Mouse (Mus musculus) fibroblast of lung, adult 2 months (primary cell): Measurements from ENCODE around the gene Mpp2.
A peak's percentile ranks its signal among the peaks of the same experiment; 100 is the strongest.

ENCODE experiments used
- DNase-seq: peaks from one replicate; pipeline ENCODE4 v3.0.0-alpha.2; 2011; ENCODE audit warnings: low read depth

Gene Mpp2

DNA sequence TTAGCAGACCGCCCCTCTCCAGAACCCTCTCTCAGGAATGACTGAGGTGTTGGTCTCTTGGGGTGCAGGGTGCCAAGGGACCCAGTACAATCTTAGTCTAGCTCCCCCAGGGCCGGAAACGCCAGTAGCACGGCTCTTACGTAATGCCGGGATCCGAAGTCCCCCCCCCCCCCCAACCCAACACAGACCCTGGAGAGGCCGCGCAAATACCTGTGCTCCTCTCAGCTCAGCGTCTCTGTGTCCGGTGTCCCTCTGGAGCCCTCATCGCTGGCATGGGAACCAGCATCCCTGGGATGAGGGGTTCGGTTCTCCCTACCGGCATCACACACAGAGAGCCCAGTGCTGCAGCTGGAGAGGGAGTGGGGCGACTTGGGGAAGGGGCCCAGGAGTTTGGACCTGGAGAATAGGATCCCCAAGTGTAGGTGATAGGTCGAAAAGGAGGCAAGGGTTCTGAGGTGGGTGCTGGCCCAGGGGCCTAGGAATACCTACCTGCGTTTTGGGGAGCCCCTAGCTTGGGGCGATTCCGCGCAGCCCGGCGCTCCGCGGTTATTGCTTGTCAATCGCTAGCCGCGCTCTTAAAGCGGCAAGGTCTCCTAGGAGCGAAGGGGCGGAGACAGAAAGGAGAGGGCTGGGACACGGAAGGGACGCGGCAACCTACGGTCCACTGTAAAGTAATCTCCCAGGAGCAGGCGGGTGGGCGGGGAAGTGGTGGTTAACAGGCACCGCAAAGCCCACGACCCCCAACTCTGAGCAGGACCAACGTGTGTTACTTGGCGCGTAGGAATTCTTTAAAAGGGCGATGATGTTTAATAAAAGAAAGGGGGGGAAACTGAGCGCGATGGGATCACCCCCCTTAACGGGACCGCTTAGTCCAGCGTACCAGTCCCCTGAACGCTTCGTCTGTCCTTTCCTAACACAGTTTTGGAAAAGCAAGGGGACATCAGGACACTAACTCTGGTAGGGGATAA, at the start of gene Mpp2:
Mpp2 (minus strand) TSS at position 585 of the 968 bp plus-strand sequence.
- DNase-seq, result no peak

DNA sequence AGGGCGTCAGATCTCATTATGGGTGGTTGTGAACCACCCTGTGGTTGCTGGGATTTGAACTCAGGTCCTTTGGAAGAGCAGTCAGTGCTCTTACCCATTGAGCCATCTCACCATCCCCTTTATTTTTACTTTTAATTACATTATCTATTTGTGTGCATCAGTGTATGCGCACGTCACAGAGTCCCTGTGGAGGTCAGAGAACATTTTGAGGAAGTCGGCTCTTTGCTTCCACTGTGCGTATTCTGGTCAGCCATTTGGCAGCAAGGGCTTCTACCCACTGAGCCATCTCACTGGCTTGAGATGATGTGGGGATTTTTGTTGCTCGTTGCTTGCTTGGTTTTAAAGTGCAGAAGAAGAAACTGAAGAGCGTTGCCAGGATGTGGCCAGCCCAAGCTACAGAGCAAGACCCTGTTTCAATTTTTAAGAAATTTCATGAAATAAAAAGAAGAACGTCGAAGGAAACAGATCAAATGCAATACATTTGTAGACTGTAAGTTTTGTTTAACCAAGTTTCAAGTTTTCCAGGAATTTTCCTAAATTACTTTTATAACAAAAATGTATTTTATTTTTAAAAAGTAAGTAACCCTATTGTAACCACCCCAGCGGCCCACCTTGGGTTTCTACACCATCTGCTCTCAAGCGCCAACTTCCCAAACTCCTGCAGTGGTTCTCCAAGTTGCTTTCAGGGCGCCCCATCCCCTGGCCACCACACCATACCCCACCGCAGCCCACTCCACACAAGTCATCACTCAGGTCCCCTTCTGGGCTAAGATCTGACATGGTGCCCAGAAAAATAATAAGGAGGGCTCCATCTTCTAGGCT, 49.5 kb upstream of the Mpp2 start:
- no peak for DNase-seq

DNA sequence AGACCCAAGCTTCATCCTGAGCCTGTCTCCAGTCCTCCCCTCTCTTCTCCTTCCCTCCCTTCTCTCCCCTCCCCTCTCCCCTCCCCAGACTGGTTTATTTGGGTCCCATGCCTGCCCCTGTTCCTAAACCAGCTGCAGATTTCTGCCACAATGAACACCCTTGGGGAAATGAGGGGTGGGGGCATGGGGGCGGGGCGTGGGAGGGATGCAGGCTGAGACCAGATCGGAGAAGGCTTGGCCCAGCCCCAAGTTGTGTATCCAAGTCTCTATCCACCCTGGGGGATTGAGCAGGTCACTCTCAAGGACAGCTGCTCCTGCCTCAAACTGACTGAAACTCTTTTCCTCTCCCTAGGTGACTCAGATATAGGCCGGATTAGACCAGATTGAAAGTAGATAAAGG, 46.2 kb upstream of the Mpp2 start:
- no peak for DNase-seq

DNA sequence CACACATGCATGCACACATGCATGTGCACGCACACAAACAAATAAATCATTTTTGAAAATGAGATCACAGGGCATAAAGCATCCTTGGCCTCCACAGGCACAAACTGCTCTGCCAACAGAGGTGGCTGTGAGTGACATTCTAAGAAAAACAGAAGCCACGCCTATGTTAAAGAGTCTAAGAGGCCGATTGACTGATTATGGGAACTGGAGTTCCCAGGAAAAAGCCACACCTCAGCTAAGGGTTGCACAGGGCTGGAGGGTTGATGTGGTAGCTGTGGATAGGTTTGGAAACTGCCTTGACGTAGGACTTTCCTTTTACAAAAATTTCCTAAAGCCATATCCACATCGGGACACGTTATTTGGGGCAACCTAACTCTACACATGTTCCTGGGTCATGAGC, 29.1 kb upstream of the Mpp2 start:
- DNase-seq, result no peak

DNA sequence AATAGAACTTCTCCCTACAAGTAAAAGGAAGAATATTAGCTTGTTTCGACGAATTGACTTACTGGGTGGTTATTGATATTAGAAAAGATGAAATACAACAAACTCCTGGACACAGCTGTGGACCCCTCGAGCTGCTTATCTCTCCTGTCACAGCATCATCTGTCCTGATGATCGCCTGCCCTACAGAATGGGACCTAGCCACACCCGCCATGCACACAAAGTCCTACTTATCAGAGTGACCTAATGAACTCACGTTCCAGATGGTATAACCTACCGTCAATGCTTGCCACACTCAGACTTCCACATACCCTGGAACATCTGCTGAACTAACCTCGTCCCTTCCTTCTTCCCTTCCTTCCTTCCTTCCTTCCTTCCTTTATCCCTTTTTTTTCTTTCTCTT, 27.9 kb upstream of the Mpp2 start:
- DNase-seq, result no peak

DNA sequence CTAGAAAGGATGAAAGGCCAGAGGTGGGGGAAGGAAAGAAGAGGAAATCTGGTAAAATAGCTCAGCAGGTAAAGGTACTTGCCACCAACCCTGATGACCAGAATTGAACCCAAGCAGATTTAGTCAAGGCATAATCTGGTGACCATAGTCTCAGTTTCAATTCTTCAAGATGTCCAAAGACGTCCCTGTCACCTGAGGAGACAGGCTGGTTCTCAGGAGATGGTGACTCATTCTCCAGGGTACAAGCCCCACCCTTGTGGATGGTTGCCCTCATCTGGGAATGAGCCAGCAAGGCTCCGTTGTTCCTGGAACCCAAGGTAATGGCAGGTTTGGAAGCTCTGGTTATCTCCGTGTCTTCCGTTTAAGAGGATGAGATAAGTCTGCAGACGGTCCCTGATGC, 23.3 kb upstream of the Mpp2 start:
- no peak for DNase-seq

DNA sequence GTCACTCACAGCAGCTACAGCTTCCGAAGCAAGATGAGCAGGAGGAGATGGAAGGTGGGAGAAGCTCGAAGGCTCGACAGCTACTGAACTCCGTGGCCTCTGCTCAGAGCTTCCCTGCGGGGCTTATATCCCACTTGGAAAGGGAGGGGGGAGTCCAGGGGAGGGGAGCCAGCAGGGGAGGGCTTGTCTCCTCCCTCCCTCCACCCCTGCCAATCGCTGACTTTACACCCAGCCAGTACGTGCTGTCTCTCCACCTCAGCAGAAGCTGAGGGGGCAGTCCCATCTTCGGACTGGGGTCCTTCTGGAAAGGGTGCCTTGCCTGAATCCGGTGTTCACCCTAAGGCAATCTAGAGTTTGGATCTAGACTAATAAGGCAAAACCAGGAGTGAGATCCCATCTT, 19.4 kb upstream of the Mpp2 start, which contains the start of gene Pyy:
Pyy (minus strand) TSS at position 101 of the 400 bp plus-strand sequence.
- DNase-seq, result no peak

DNA sequence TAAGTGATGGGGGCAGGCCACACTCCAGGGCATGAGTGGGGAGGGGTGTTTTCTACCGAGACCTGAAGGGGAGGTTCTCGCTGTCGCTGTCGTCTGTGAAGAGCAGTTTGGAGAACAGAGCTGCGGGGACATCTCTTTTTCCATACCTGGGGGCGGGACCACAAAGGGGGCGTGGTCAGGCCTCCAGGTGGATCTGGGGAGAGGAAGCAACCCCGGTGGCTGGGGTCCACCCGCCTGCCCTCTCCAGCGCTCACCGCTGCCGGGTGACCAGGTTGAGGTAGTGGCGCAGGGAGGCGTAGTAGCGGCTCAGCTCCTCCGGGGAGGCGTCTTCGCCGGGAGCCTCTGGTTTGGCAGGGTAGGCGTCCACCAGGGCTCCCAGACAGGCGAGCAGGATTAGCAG, 18.6 kb upstream of the Mpp2 start:
- DNase-seq, result no peak

DNA sequence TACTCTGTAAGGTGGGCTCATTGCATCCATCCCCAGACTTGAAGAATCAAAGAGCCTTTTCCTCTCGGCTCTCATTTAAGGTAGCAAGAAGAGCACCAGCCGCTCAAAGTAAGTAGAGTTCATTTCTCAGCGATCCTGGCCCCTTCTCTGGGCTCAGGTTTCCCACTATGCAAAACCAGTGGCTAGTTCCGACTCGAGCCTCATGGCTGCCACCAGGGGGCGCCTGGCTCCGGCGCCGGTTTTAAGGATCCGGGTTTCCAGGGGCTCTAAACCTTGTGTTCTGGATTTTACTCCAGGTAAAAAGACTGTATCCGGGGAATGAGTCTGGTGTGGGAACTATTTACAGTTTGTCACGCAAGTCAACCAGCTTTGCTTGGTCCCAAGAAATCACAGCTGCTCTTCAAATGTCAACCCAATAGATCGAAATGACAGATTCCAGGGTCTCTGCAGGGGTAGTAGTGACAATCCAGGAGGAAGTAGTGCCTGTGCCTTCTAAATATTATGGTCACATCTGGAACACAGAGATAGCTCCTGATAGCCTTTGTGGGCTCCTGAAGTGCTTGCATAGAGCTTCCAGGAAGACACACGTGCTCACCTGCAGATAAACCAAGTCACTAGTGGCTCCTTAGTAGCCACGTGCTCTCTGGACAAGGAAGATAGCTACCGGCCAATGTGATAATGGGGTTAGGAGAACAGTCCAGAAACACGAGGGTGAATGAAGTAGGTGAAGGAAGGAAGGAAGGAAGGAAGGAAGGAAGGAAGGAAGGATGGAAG, 14.4 kb upstream of the Mpp2 start:
- no peak for DNase-seq

DNA sequence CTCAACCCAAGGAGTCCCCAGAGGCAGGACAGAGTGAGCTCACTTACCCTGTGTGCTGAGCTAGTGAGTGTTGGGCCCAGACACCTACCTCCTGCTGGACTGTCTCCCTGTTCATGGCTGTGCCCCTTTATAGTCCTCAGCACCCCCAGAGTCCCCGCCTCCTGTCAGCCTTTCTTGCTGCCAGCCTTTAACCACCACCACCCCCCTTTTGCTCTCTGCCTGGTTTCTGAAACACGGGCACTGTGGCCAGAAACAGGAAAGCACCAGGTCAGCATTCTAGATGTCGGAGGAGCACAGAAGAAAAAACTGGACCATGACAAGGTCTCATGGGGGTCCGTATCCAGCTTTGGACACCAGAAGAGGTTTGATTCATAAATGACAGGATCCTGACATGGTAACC, 12.9 kb upstream of the Mpp2 start, which contains the start of gene Ppy:
Ppy (minus strand) TSS at position 101 of the 400 bp plus-strand sequence.
- no peak for DNase-seq

DNA sequence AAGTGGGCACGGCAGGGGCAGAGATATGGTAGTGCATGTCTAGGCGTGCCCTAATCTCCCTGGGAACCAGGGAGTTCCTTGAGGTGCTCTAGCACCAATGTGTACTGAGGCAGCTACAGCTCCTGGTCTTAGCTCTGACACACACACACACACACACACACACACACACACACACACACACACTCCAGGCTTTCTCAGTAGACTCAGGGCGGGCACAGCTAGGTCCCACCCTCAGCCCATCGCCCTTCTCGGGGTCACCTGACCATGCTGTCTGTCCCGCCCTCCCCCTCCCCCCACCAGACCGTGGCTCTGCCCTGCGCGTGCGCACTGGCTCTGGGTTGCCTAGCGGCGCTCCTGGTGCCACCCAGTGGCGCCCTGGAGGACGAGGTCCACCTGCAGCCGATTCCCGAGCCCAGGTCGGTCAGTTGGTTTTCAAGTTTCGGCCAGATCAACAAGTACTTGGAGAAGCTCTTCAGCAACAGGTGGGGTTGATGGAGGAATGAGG, 8.6 kb upstream of the Mpp2 start:
- peak; percentile 66 for DNase-seq

DNA sequence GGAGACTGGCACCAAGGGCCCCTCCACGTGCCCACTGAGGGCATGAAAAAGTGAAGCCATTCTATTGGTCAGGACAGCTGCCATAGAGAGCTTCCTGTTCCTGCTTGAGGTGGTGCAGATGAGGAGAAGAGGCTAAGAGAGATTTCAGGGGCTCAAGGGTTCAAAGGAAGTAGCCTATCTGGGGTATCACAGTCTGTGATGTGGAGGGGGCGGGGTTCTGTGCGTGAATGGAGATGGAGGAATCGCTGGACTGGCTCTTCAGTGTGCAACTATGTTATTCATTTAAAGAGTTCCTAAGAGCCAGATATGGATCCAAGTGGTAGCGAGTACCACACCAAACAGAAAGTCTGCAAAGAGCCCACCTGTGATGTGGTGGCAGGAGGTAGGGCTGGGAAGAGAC, 8.1 kb upstream of the Mpp2 start:
- DNase-seq, result no peak

DNA sequence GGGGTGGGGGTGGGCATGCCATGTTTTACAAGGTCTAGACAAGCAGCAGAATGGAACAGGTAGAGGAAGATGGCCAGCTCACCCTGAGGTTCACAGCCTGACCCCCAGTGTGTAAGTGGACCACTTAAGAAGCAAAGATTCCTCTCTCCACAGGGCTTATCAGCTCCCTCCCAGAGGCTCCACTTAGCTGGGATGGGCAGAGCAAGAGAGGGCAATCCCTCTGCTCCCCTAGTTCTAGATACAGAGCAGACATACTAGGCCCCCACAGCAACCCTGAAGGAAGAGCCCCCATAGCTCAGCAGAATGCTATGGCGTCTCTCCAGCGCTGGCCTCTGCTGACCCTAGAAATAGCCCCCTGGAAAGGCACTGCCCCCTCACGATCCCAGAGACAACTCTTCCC, 7.4 kb upstream of the Mpp2 start:
- DNase-seq, result no peak

DNA sequence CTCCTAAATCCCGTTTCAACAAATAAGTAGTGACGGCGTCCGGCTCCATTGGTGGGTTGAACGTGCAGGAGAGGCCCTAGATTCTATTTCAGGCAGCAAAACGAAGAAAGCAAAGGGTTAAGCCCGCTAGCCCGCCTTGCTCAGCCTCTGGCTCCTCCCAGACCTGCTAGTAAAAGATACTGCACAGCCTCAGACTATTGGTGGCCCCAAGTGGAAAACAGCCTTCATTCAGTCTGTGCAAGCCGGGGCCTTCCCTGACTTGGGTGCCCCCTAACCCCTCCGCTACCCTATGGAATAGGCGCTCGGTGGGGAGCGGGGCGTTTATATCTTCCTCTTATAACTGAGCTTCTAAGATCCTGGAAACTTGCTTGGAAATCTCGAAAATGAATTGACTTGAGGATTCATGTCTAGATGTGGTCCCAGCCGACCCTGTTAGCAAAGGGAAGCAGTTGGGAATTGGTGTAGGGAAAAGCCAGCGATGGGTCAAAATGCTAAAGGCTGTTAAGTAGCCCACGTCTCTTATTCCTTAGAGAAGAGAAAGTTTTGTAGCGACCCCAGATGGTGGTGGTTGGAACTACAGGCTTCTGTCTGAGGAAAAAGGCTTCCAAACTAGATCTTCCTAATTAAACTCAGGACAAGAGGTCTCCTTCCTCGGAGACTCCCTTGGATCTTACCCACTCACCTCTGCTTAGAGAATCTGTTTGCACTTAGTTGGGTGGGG, 933 bp upstream of the Mpp2 start:
- DNase-seq, result no peak

DNA sequence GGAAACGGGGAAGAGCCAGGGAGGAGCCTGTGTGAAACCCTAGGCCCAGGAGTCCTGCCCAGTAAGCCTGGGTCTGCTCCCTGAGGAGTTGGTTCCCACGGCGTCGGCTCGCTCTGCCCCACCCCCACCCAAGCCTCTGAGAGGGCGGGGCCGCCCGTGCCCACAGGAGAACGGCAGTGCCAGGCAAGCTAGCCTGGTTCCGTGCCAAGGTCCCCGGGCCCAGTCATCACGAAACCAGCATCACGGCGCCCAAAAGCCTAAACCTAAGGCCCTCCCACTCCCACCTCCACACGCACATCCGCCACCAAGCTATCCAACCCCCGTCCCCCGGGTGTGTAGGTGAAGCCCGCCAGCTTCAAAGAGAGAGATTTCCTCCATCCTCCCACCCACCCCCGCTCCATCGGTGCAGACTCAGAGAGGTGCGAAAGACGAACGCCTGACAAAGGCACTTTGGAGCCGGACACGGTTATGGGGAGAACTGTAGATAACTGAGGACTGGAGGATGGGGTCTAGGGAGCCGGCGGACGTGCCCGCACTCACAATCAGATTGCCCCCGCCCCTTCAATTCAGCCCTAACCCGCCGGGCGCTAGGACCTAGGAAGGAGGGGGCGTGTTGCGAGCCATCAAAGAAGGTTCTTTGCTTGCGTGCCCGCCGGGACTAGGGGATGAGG, 1.1 kb downstream of the Mpp2 start:
- peak; percentile 72 for DNase-seq

DNA sequence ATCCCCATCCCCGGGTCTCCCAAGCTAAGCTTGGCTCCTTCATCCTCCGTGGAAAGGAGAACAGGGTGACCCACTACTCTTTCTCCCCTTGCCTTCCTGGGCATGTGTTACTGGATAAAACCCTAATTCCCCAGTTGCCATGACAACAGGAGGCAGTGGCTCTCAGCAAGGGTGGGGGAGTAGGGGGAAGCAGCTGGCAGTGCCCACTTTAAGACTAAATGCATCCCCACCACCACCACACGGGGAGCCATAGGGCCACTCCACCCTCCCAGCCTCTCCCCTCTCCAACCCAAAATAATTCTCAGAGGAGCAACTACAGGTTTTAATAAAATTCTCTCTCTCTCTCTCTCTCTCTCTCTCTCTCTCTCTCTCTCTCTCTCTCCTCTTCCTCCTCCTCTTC, 2.0 kb downstream of the Mpp2 start:
- DNase-seq, result no peak

DNA sequence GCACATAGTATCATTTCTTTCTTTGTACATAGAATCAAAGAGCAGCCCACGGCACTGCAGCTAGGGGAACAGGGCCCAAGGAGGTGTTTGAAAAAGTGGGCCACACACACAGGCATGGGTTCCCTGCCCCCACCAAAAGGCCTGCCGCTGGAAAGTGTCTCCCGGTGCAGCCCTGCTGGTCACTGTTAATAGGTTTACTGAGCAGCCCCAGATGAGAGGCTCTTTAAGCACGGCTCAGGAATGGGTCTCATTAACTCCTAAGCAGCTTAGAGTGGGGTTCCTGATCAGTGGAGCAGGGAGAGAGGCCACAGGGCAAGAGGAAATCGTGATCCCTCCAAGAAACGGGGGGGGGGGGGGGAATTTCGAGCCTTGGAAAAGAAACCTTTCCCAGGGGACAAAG, 4.2 kb downstream of the Mpp2 start:
- DNase-seq, result no peak

DNA sequence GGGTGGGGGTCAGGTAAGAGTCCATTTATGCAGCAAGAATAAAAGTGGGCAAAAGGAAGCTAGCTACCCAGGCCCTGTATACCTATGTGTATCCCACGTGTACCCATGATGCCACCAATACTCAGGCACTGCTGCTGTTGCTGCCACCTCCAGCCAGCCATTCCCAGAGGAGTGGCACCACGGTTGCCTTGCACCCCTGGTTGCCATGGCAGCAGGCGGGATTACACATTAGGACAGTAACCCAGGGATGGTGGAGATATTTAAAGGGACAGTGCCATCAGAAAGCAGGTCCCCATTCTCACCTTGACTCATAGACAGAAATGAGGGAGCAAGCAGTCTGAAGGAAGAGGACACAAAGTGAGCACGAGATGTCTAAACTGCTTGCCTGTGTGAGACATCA, 5.1 kb downstream of the Mpp2 start:
- no peak for DNase-seq

DNA sequence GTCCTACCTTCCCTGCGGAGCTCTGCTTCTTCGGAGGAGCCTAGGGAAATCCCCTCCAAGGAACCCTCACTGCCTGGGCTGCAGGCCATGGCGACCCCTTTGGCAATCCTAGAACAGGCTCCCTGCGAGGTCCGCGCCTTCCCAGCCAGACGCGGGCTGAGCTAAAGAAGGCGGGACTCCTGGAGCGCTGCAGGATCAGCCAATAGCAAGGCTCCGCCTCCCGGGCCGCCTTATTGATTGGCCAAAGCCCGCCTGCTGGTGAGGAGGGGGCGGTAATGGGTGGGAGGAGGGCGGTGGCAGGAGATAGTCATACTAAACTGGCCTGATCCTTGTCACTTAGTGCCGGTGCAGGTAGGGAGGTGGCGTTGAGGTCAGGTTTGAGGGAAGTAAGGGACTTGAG, 6.0 kb downstream of the Mpp2 start:
- no peak for DNase-seq

DNA sequence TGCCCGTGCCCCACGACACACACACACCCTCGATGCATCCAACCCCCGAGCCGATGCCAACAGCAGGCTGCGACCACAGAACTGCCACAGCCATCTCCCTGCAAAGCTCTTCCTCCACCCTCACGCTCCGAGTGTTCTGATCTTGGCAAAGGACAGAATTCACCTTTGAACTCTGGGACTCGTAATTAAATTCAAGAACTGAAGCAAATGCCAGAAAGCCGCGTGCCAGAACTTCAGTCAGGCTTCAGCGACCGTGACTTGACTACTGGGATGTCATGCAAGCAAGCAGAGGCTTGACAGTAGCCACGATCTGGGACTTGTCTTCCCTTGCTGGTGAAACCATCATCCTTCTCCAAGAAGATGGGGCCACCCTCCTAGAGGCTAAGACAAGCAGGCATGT, 14.6 kb downstream of the Mpp2 start:
- no peak for DNase-seq

DNA sequence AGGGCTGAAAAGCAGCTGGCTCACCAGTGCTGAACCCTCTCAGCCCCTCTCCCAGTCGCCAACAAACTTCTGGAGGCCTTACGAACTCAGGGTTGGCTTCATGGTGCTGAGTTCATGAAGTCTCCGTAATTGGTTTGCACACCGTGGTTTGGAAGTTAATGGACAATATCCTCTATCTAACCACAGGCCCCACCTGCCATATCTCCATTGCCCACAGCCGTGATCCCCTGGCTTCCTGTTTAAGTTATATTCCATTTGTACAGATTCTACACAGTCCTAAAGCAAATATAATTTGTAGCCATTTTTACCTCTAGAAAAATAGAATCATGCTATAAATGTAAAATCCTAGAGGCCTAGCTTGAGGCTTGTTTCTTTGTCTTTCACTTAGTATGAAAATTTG, 15.6 kb downstream of the Mpp2 start:
- no peak for DNase-seq
